Mouse (Mus musculus) forebrain, embryonic 16.5 days (tissue): Measurements from ENCODE around the gene Rnf208. TPM values are rescaled to one million over a fixed set of nuclear protein-coding genes. Genes with fewer than 3 reads are reported as not detected.

Experiments
- ATAC-seq: fragments of 200-750 bp; cut with Nextera tagmentation; 2 replicates; pipeline ENCODE4 v1.8.0; 2017; ENCODE audit warnings: mild to moderate bottlenecking, moderate library complexity
- H3K27ac ChIP-seq: fragments of 300-500 bp; sonication (generic); 2 replicates; pipeline ENCODE4 v1.5.1; 2014; ENCODE audit warnings: low read length, control low read depth
- H3K27me3 ChIP-seq: fragments of 300-500 bp; sonication (generic); replicated peaks from 2 replicates; pipeline ENCODE4 v1.6.1; 2014; ENCODE audit warnings: low read length; ENCODE audit not compliant: control insufficient read depth, insufficient read depth
- H3K36me3 ChIP-seq: fragments of 300-500 bp; sonication (generic); 2 replicates; pipeline ENCODE4 v1.6.1; 2014; ENCODE audit not compliant: control insufficient read depth, insufficient read depth
- H3K4me1 ChIP-seq: fragments of 300-500 bp; sonication (generic); replicated peaks from 2 replicates; pipeline ENCODE4 v1.6.1; 2014; ENCODE audit warnings: low read length; ENCODE audit not compliant: control insufficient read depth, insufficient read depth
- H3K4me2 ChIP-seq: fragments of 300-500 bp; sonication (generic); 2 replicates; pipeline ENCODE4 v1.6.1; 2014; ENCODE audit warnings: mild to moderate bottlenecking, low read length, control low read depth
- H3K4me3 ChIP-seq: fragments of 300-500 bp; sonication (generic); replicated peaks from 2 replicates; pipeline ENCODE4 v1.5.1; 2014; ENCODE audit warnings: mild to moderate bottlenecking, low read length, control low read depth
- H3K9ac ChIP-seq: fragments of 300-500 bp; sonication (generic); replicated peaks from 2 replicates; pipeline ENCODE4 v1.6.1; 2014; ENCODE audit warnings: low read depth, low read length, control low read depth
- H3K9me3 ChIP-seq: fragments of 300-500 bp; sonication (generic); 2 replicates; pipeline ENCODE4 v1.6.1; 2016; ENCODE audit warnings: low read length; ENCODE audit not compliant: control insufficient read depth
- WGBS: fragments of 180-500 bp; shearing (Covaris S2); extraction: QIAGEN DNeasy Blood & Tissue Kit; methylation state at CpG from one replicate; pipeline ENCODE4 v1.1.7; 2014; 5-methylcytosine and 5-hydroxymethylcytosine counted together
- polyA plus RNA-seq: library from polyadenylated mRNA; unstranded; fragments of >200 nt; fragmentation: Nextera tagmentation; extraction: Ambion mirVana; gene quantifications from 2 replicates; pipeline ENCODE4 v1.2.1, GENCODE M21; 2015

Gene Rnf208
- polyA plus RNA-seq, 1 experiment from 2014 or later, result 106 TPM

GRCm38 (mm10) chr2:25200631-25201030 is 41.4 kb upstream of the Rnf208 start:
- peaks cover 19% of the 10 kb centered on the region for H3K36me3 ChIP-seq

GRCm38 (mm10) chr2:25203631-25204214 is 38.3 kb upstream of the Rnf208 start:
- Histone ChIP-seq H3K4me2 (no peak overlapping the region), H3K4me3 (no peak overlapping the region), H3K36me3 (peaks cover 21% of the 10 kb centered on the region), H3K9me3 (no peaks in the 10 kb centered on the region), H3K4me1 (no peaks in the 10 kb centered on the region), H3K27me3 (no peaks in the 10 kb centered on the region), H3K27ac (no peak overlapping the region), H3K9ac (no peak overlapping the region)
- 56% methylated on average over 4 of the region's 4 CpGs for WGBS
- ATAC-seq, result no peak

More at GRCm38 (mm10) chr2:25200631-25201030, 41.4 kb upstream of the Rnf208 start:
- H3K9me3 ChIP-seq, result no peaks in the 10 kb centered on the region
- ATAC-seq, result no peak
- no peaks in the 10 kb centered on the region for H3K4me1 ChIP-seq
- 94% methylated on average over 2 of the region's 2 CpGs for WGBS
- H3K27me3 ChIP-seq, result peaks cover 12% of the 10 kb centered on the region
- no peak overlapping the region for H3K4me2 ChIP-seq
- no peak overlapping the region for H3K4me3 ChIP-seq
- H3K27ac ChIP-seq, result no peak overlapping the region
- H3K9ac ChIP-seq, result no peak overlapping the region

- H3K27ac ChIP-seq, result no peak overlapping the region
- H3K4me3 ChIP-seq, result no peak overlapping the region
- H3K9me3 ChIP-seq, result no peaks in the 10 kb centered on the region
- no peak overlapping the region for H3K4me2 ChIP-seq
- peaks cover 15% of the 10 kb centered on the region for H3K4me1 ChIP-seq
- H3K36me3 ChIP-seq, result peaks cover 5% of the 10 kb centered on the region; the same call in 1 of the 2 replicates
- 73% methylated on average over 1 of the region's 1 CpGs for WGBS
- H3K27me3 ChIP-seq, result no peaks in the 10 kb centered on the region
- no peak for ATAC-seq
- no peak overlapping the region for H3K9ac ChIP-seq
Measured at GRCm38 (mm10) chr2:25207593-25207992, 34.5 kb upstream of the Rnf208 start.

DNA sequence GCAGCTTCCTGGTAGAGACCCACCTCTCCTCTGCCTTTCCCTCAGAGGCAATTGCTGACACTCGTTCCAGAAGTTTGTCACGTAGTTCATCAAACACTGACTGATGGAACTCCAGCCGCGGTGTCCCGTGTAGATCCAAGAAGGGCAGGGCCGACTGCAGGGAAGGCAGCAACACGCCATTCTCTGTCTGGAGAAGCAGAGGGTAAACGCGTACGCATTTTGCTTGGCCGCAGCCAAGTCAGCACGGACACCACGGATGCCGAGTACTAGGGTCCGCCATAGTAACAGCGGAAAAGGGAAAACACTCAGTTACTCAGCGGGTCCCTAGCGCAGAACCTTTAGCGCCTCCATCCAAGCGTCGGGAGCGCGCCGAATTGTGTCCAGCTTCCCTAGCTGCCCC is 31.4 kb upstream of the Rnf208 start:
- WGBS, result under 1% methylated on average over 24 of the region's 24 CpGs
- peak overlapping the region; percentile 76 for H3K4me2 ChIP-seq

GRCm38 (mm10) chr2:25211121-25211670 is 30.9 kb upstream of the Rnf208 start, which contains the start of gene Nelfb:
Gene Nelfb, minus strand, starts transcription at chr2:25211489.
- Histone ChIP-seq H3K4me1 (peaks cover 15% of the 10 kb centered on the region), H3K9ac (peak within 1 kb of the TSS; percentile 95), H3K4me2 (peak within 1 kb of the TSS; percentile 76), H3K9me3 (no peaks in the 10 kb centered on the region), H3K36me3 (no peaks in the 10 kb centered on the region), H3K27ac (peak within 1 kb of the TSS; percentile 82), H3K4me3 (peak within 1 kb of the TSS; percentile 88), H3K27me3 (0 out of 2 replicates have a peak, but pooled peaks cover 4% of the 10 kb centered on the region)
- under 1% methylated on average over 44 of the region's 44 CpGs for WGBS
- ATAC-seq, result peak; percentile 93

More for the DNA sequence above, 31.4 kb upstream of the Rnf208 start:
- Histone ChIP-seq H3K9ac (peak overlapping the region; percentile 95), H3K9me3 (no peaks in the 10 kb centered on the region), H3K27ac (peak overlapping the region; percentile 82), H3K4me3 (peak overlapping the region; percentile 88), H3K4me1 (peaks cover 15% of the 10 kb centered on the region), H3K27me3 (0 out of 2 replicates have a peak, but pooled peaks cover under 1% of the 10 kb centered on the region), H3K36me3 (peaks cover 2% of the 10 kb centered on the region; the same call in 1 of the 2 replicates)
- peak; percentile 41 for ATAC-seq

DNA sequence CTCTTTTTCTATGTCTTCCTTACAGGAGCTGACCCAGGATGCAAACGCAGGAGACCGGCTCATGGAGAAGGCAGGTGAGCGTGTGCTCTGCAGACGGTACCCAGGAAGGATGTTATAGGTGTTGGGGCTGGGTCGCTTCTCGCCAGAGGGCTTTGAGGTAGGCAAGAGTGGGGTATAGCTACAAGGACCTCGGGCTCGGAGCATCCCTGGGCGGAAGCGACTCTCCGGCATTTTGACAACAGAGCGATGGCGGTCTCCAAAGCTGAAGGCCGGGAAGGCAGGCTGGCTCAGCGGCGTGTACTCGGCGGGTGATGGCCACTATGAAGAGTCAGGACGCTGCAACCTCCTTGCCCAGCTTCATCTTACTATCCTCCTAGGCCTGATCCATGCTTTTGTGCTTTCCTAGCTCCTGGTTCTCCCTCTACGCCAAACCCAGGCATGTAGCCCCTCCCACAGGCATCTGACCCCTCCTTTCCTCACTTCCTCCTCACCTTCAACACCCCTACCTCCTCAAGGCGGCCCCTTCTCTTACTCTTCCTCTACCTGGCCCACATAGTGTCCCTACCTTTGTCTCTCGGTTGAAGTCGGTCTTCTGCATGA is 28.7 kb upstream of the Rnf208 start:
- no peak overlapping the region for H3K9ac ChIP-seq
- no peaks in the 10 kb centered on the region for H3K36me3 ChIP-seq
- no peak for ATAC-seq
- H3K9me3 ChIP-seq, result no peaks in the 10 kb centered on the region
- H3K4me2 ChIP-seq, result no peak overlapping the region
- no peak overlapping the region for H3K4me3 ChIP-seq
- WGBS, result 65% methylated on average over 23 of the region's 23 CpGs
- H3K27me3 ChIP-seq, result 0 out of 2 replicates have a peak, but pooled peaks cover 4% of the 10 kb centered on the region
- peaks cover 15% of the 10 kb centered on the region for H3K4me1 ChIP-seq
- H3K27ac ChIP-seq, result no peak overlapping the region

- 0 out of 2 replicates have a peak, but pooled peaks cover 4% of the 10 kb centered on the region for H3K27me3 ChIP-seq
- H3K4me2 ChIP-seq, result no peak within 1 kb of the TSS
- no peaks in the 10 kb centered on the region for H3K36me3 ChIP-seq
- H3K4me3 ChIP-seq, result no peak within 1 kb of the TSS
- H3K9me3 ChIP-seq, result no peaks in the 10 kb centered on the region
- no peak within 1 kb of the TSS for H3K9ac ChIP-seq
- no peak within 1 kb of the TSS for H3K27ac ChIP-seq
- H3K4me1 ChIP-seq, result peaks cover 11% of the 10 kb centered on the region
- 70% methylated on average over 3 of the region's 3 CpGs for WGBS
- no peak for ATAC-seq
Measured at GRCm38 (mm10) chr2:25214444-25214843, 27.6 kb upstream of the Rnf208 start, which contains the start of gene Stpg3. Gene Stpg3, minus strand, starts transcription at chr2:25214637.

DNA sequence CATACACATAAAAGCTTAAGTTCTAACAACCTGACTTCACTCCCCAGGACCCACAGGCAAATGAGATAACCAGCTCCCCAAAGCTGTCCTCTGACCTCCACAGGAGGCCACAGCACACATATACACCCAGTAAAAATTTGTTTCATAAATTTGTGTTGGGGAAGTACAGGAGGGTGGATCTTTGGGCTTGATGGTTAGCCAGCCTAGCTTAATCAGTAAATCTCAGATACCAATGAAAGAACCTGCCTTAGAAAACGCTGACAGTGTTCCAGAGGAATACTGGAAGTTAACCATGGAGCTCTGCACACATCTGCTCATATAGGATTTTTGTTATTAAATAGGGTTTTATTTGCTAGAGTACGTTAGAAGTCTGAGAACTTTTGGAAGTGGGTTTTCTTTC is 24.4 kb upstream of the Rnf208 start:
- H3K9ac ChIP-seq, result no peak overlapping the region
- 70% methylated on average over 2 of the region's 2 CpGs for WGBS
- no peaks in the 10 kb centered on the region for H3K4me1 ChIP-seq
- H3K9me3 ChIP-seq, result no peaks in the 10 kb centered on the region
- H3K36me3 ChIP-seq, result no peaks in the 10 kb centered on the region
- H3K27me3 ChIP-seq, result 0 out of 2 replicates have a peak, but pooled peaks cover 4% of the 10 kb centered on the region
- H3K4me2 ChIP-seq, result no peak overlapping the region
- no peak for ATAC-seq
- H3K4me3 ChIP-seq, result no peak overlapping the region
- no peak overlapping the region for H3K27ac ChIP-seq

- 0 out of 2 replicates have a peak, but pooled peaks cover 4% of the 10 kb centered on the region for H3K27me3 ChIP-seq
- H3K36me3 ChIP-seq, result no peaks in the 10 kb centered on the region
- peaks cover 4% of the 10 kb centered on the region for H3K4me1 ChIP-seq
- no peak within 1 kb of the TSS for H3K4me2 ChIP-seq
- H3K27ac ChIP-seq, result no peak within 1 kb of the TSS
- H3K9ac ChIP-seq, result no peak within 1 kb of the TSS
- H3K9me3 ChIP-seq, result no peaks in the 10 kb centered on the region
- H3K4me3 ChIP-seq, result no peak within 1 kb of the TSS
- no peak for ATAC-seq
Measured at GRCm38 (mm10) chr2:25218445-25218844, 23.6 kb upstream of the Rnf208 start, which contains the start of gene Fam166a. Gene Fam166a, plus strand, starts transcription at chr2:25218745.
